Mouse (Mus musculus): ENCODE measurements around the gene Sec14l3.

The Sec14l3 gene

DNA sequence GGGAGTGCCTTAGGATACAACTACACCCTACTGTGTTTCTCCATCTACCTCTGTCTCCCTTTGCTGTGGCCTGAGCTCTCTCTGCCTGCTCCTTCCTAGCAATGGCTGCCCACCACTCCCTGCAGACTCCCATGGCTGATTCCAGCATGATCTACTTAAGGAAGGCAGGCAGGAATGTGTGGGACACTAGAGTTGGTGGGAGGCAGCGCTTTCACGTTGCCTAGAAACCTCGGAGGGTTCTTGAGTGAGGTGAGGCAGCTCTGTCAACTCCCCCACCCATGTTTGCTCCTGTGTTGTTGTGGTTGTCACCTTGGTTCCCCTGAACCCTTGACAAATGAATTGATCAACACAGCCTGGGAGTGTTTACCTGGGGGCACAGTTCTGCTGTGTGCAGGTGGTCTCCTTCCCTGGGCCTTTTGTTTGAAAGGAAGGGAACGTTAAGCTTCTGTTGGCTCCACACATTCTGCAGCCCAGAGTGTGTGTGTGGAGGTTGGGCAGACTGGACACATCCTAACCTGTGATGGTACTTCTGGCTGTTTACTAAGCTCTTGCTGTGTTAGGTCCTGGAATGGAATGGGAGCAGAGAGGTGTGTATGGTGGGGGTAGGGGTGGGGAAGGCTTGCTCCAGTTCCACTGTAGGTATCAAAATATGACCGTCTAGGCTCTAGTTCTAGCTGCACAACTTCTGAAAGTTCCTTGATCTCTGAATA, 3.6 kb upstream of the Sec14l3 start:
- no peak for DNase-seq (ENCODE audit: low read depth)

DNA sequence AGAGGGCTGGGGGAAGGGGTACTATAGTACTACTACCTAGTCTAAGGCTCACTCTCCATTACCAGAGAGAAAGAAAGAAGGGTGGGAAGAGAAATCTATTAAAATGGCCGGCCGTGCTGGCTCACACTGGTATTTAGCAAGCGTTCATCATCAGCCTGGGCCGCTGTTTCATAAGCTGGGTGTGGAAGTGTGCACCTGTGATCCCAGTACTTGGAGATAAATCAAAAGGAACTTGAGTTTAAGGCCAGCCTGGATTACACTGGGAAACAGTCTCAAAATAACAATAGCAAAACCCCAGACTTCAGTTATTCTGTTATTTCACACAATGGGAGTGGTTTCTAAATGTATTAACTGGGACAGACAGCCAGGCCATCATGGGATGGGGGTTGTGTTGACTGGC, 2.1 kb upstream of the Sec14l3 start:
- no peak for DNase-seq (ENCODE audit: low read depth)

DNA sequence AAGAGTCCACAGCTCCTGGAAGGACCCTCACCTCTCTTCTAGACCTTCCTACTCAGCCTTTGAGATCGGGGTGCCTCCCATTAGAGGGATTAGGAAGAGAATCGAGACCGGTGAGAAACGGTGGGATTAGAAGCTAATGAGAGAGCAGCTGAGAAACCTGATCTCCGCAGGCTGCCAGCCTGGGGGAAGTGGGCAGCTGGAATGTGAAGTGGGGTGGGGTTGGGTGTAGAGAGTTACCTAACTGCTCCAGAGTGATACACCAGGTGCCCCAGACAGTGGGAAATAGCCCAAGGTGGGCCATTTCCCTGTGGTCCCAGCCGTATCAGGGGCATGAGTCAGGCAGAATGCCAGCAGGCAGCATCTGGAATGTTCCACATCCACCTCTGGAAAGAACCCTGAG, 1.7 kb upstream of the Sec14l3 start:
- DNase-seq (ENCODE audit: low read depth), result no peak

DNA sequence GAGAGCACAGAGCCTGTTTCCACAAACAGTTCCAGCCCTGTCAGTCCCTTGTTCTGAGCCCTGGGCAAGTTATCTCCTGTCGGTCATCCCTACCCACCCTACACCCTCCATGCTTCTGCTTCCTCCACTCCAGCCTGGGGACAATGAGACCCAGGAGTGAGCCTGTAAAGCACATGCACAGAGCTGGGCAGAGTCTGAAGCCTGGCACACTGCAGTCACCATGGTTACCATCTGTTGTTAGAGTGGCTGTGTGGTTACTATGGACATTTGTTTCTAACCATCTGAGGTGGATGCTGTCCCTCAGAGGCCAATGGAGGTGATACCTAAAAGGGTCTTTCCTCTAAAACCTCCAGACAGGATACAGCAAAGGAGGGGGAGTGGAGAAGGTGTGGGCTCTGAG, 5.0 kb downstream of the Sec14l3 start:
- no peak for DNase-seq (ENCODE audit: low read depth)

DNA sequence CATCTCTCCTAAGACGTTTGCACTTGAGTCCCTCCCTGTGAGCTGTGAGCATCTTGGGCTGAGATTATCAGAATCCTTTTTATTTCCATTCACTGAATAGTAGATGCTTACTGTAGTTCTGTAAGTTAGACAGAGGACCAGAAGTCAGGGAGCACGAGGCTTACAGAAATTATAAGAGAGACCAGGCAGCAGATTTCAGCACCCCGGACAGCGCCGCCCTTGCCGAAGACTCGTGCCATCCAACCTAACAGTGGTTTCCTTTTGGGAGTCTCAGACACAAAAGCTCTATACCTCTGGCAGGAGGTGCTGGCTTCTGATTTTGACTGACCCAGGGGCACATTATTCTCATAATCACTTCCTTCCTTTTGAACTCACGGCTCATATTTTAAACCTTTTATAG, 12.0 kb downstream of the Sec14l3 start:
- DNase-seq (ENCODE audit: low read depth), result peak; percentile 86

DNA sequence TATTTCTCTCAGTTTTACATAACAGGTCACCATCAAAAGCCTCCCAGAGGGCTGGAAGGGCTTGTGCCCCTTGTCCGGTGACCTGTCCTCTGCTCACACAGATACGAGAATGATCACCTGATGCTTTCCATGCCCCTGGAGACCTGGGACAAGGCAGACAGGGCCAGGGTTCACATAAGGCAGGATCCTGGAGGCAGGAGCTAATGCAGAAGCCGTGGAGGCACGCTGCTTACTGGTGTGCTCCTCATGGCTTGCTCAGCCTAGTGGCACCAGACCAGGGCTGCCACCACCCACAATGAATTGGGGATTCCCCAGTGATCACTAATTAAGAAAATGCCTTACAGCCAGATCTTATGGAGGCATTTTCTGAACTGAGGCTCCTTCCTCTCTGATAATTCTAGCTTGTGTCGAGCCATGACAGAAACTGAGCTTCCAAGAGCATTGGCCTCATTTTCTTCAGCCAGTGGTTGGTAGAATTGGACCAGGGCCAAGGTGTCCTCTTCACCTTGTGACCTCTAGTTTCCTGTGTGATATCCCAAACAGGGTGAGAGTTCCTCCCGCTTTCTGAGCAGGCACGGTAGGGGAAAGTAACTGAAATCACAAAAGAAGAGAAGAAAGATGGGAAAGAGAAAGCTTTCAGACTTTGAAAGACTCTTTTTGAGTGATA, 13.8 kb downstream of the Sec14l3 start:
- DNase-seq (ENCODE audit: low read depth), result no peak

DNA sequence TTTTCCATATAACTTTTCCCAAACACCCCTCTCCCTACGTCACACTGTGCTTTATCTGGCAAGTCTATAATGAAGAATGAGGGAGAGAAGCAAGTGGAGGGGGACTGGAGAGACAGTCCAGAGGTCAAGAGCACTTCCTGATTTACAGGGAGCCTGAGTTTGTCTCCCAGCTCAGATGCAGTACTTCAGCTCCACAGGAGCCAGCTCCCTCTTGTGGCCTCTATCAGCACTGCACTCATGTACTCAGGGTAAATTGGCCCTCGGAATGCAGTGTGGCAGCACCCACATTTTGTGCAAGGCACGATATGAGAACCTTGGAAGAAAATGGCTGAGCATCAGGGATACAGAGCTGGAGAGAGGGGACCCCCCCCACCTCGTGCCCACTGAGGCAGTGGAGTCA, 15.6 kb downstream of the Sec14l3 start:
- DNase-seq (ENCODE audit: low read depth), result peak; percentile 79

DNA sequence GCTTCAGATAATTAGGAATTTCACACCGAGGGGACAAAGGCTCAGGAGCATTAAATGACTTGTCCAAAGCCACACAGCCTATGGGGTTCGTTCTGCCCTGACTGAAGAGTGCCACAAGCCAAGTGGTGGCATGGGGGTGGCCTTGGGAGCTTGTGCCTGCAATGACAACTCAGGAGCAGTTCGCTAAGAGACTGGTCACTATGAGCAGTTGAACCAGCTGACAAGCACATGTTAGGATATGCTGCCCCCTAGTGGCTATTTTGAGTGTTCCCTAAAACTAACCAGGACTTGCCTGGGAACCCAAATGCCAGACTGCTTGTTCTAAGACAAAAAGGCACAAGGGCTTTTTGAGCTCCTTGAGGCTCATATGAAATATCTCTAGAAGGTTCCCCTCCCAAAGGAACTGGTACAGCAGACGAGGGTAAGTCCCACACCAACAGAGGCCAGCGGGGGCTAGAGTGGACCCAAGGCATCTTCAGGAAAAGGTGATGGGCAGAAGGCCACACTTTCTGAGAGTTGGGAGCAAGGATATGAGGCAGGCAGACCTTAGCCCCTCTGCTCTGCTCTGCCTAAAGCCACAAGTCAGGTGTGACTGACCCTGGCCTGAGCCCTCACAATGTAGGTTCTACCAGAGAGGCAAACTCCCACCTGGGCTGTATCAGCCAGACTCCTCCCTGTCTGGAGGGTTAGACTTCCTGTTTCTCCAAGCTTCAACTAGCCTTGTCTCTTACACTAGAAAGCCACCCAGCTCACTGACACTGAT, 18.9 kb downstream of the Sec14l3 start:
- peak; percentile 88 for DNase-seq (ENCODE audit: low read depth)

DNA sequence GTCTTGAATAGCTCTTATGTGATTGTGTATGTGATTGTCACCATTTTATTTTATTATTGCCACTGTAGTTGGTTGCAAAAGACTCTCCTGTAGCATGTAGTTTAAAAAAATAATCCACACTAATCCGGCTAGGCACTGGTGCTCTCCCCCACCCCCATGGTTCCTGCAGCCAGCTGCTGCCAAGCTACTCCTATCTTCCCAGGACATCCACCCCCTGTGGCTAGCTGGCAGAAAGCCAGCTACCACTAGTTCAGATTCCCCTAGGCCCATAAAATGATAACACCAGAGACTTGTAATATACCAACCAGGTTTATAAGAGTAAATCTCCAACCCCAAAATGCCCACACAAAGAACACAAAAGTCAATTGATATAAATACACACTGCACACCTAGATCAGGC, 21.6 kb downstream of the Sec14l3 start:
- no peak for DNase-seq (ENCODE audit: low read depth)

DNA sequence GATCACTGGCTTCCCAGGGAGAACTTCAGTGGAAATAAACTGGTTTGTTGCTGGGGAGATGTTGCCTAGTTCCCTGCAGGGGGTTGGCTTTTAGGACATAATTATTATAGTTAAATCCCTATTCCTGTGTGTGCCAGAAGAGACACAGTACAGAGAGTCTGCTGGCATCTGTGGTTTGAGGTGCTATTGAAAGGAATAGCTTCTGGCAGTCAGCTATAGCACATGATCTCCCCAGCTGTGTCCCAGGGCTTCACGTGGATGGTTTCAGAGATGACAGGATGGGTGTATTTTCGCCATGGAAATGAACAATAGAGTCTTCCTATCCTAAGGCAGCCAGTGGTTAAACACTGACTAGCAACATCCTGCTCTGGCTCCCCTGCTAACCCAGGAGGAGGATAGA, 22.6 kb downstream of the Sec14l3 start:
- no peak for DNase-seq (ENCODE audit: low read depth)

DNA sequence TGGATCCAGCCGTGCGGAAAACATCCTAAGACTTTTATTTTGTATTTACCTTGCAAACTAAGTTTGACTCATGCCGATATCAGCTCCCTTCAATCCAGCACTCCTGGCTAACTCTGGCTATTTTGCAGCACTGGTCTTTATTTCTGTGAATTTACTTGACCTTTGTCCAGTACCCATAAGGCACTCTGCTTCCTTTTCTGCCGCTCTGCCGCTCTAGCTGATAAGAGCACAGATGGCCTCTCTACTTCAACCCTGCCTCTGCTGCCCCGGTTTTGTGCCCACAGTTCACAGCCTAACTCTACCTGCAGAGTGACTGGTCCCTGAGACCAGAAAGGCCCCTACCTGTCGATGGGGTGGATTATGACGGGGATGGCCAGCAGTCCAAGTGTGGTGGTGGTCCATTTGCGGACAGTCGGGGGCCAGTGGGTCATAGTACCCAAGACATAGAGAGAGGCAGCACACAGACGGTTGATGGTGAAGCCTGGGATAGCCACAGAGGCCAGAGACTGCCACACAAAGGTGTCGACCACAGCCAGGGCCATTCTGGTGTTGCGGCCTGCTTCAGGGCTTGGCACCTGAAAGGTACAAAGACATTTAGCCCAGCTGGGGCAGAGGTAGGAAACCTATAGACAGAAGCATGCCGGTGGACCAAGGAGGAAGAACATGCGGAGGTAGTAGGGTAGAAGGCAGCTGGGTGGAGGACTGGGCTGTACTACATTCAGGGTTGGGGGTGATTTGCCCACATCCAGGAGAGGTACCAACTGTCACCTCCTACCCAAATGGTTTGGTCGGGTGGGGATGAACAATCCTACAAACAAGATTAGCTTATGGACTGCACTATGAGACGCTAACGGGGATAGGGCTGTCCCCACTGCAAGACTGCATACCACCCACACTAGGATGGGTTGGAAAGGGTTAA, 29.1 kb downstream of the Sec14l3 start:
- no peak for DNase-seq (ENCODE audit: low read depth)

DNA sequence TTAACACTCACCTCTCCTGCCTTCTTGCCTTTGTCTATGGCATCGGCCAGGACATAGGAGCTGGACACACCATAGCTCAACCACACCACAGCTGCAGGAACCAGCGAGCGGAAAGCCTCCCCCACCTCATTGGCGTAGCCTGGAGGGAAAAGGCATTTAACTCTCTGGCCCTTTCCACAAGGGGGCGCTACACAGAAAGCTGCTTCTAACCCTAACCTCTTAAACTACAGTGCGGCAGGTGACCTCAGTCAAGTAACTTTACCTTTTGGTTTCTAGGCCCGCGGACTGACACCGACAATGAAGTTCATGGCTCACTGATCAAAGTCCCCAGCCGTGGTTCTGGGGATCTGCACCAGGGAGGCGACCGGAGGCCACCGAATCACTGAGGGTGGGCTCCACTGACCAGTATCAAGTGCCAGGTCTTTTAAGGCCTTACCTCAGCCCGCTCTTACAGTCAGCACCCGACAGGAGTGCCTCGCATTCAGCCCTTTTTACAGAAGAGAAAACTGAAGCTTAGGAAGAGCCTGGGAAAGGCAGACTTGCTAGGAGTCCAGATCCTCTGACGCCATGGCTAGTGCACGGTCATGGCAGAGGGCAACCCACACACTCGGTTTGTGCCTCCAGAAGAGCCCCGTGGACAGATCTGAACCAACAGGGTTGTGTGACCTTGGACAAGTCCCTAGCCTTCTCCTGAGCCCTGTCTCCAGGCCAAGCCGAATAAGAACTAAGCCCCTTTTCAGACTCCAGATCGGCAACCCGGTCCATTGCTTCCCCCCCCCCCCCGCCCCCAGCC, 29.9 kb downstream of the Sec14l3 start:
- DNase-seq (ENCODE audit: low read depth), result peak; percentile 41

DNA sequence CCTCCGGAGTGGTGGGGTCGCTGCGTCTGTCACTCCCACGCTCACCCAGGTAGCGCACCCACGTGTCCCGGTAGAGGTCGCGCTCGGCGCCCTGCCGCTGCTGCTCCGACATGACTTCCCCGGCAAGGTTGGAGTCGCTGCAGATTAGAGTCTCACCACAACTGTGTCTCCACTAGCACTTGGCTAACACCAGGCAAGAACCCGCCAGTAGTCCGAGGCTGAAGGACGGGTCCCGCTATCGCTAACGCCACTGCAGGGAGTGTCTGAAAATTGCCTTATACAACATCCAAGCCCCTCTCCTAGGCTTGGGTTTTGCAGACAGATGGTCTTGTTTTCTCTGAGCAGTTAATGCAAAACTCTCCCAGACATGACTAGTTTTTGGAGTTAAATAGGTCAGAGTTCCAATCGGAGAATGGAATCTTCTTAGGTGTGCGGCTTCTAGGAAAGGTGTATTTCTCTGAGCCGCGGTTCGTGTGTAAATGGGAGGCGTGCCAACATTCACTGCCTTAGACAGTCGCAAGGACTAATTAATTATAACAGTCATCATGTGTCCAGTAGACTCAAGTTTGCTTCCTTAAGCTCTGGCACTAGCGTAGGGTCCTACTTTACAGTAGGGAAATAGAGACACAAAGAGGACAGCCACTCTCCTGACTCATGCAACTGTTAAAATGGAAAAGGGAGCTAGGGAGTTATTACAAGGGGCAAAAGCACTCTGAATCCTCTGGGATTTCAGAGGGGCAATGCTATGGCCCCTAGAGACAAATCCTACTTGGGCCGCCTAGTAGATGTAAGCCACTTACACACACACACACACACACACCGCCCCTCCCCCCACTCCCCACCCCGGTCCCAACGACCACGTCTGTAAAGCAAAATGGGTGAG, 30.8 kb downstream of the Sec14l3 start, which contains the start of gene Mtfp1:
Gene Mtfp1, minus strand, starts transcription at position 275 of the 883 bp plus-strand sequence.
- no peak for DNase-seq (ENCODE audit: low read depth)

DNA sequence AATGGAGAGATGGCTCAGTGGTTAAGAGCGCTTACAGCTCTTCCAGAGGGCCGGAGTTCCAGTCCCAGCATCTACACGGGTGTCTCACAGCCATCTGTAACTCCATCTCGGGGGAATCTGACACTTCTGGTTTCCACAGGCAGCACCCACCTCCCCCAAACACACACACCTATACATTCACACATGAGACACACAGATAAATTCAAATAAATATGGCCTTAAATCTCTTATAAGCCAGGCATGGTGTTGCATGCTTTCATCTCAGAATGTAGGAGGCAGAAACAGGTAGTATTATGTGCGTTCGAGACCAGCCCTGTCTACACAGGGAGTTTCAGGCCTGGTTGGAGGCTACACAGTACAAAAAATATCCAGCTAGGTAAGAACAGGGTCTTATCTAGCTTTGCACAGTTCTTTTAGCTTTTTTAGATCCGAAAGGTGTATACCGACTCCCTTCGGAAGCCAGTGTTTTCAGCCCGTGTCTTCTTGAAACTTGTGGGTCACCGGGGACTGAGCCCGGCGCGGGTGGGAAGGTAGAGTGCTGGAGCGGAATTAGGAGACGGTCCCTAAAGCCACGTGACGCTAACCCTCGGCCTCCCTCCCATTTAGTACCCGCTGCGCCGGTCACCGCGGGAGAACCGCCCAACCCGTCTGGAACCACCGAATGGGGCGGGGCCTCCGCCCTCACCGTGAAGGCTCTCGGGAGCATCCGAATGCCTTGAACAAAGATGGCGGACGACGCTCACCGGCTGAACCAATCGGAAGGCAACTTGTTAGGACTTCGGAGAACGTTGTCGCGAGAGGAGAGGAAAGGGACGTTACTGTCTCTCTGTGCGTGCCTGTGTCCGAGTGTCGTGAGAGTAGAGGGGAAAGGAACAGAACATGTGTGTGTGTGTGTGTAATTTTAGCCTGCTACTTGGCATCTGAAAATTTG, 31.7 kb downstream of the Sec14l3 start:
- peak; percentile 99 for DNase-seq (ENCODE audit: low read depth)

DNA sequence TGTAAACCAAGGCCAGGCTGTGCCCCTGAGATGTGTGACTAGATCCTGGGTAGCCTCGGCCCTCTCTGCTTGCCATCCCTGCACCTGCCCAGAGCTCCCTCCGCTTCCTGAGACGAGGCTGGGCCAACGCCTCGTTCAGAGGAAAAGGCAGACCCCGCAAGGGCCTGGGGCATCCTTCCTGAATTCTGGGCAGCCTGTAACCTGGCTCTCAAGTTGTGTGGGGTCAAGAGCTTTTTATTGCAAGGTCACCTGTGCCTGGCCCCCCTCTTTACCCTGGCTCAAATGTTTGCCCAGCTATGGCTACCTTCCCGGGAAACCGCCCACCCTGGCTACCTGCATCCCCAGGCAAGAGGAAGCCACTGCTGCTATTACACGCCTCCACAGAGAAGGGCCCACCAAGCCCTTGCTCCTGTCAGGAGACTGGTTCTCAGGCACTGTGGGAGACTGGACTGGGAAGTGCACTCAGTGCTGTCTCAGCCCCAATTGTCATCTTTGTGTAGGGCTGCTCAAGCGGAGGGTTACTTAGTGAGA, 32.5 kb downstream of the Sec14l3 start:
- no peak for DNase-seq (ENCODE audit: low read depth)

DNA sequence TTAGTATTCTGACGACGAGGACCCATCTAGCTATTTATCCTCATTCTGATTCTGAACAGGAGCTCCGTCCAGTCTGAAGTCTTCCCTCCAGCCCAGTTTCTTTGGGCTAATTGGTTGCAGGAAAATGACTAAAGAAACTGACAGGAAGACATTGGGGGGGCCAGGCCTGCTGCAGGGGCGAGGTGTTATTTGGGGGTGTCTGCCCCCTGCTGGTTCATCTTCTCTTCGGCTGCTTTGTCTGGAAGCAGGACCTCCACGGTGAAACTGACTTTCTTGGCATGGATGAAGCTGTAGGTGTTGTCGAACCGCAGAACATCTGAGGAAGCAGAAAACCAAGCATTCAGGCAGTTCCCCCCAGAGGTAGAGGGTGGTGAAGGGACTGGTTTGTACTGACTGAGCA, 33.5 kb downstream of the Sec14l3 start:
- peak; percentile 35 for DNase-seq (ENCODE audit: low read depth)

DNA sequence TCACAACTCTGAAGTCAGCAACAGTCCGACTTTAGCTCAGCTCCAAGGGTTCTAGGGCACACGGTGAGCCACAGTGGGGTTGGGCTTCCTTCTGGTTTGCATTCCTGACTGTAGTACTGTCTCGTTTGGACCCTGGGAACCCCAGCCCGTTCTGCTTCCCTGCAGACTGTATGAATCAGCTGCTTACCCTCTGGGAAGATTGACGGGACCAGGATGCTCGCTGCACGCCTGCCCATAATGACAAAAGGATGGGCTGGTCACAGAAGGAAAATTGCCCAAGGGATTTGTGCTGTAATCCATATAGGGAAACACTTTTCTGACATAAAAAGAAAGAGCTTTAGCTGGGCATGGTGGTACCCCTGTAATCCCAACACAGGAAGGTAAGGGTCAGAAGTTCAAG, 34.2 kb downstream of the Sec14l3 start:
- DNase-seq (ENCODE audit: low read depth), result no peak

DNA sequence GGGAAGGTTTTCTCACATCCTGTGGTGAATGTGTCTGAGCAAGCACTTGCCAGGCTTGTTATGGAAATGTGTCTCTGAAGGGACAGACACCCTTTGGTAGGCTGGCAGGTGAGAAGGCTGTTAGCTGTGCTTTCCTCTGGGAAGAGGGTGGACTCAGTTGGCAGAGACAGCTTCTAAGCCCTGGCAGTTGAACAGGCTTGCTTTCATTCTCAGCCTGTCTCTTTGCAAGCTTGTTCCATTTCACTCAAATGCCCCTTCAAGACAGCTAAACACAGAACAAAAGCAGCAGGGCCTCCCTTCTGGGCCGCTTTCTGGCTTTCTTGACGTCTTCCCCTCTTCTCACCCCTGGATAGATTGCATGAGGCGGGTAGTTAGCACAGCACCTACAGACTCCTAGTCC, 34.8 kb downstream of the Sec14l3 start:
- DNase-seq (ENCODE audit: low read depth), result no peak

DNA sequence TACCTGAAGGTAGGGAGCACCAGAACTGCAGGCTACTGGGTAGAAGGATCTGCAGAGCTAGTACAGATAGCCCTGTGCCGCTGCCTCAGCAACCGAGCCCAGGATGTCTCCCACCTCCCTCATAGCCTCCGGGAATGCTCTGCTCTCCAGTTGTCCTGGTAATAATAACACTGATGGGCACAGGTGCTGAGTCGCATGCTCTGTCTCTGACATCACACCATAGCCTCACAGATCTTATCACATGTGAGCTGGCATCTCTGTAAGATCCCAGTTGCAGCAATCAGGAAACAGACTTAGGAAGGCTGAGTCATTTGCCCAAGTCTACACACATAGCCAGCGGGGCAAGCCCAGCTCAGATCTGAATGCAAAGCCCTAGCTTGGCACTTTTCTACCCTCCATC, 37.2 kb downstream of the Sec14l3 start:
- DNase-seq (ENCODE audit: low read depth), result peak; percentile 33
